ENCODE assay signal across 12 mouse cellular contexts in genomic region chr6:137487443-137487842, GRCm38 (mm10).
DNase-seq lines count a peak whose midpoint lies in the region; ATAC-seq and TF ChIP-seq lines count a peak whose summit lies in the region.
"Had no signal": no experiment of that assay in that cellular context is flagged by ENCODE, and none has a peak within 500 bp of the region (broad histone marks: within the 10 kb centered on the region; RNA-seq: fewer than 3 reads in every experiment).

No protein-coding gene starts in this region.

- no peaks in the 10 kb centered on the region; the same call in 1 of the 2 replicates for H3K27me3 ChIP-seq in heart, embryonic 12.5 days (replicated peaks)
- no peaks in the 10 kb centered on the region for H3K27me3 ChIP-seq in heart, postnatal 0 days (ENCODE audit: control insufficient read depth, insufficient read depth, low read length)
- no peaks in the 10 kb centered on the region for H3K27me3 ChIP-seq in lung, embryonic 15.5 days
- H3K27me3 ChIP-seq: liver, embryonic 13.5 days; neural tube, embryonic 13.5 days had no signal

- TF ChIP-seq EP300 in heart, postnatal 0 days (IDR thresholded peaks at IDR 0.05; ENCODE audit: low read depth), result peak; percentile 55; the same call in 1 of the 2 replicates

- no peak overlapping the region for H3K9ac ChIP-seq in heart, embryonic 12.5 days
- H3K9ac ChIP-seq in heart, postnatal 0 days (replicated peaks; ENCODE audit: low read depth, low read length), result no peak overlapping the region
- no peak overlapping the region for H3K9ac ChIP-seq in lung, embryonic 15.5 days
- H3K9ac ChIP-seq: liver, embryonic 13.5 days; neural tube, embryonic 13.5 days had no signal

- H3K4me2 ChIP-seq in heart, embryonic 12.5 days, result no peak overlapping the region
- H3K4me2 ChIP-seq in heart, postnatal 0 days (ENCODE audit: low read depth, low read length), result no peak overlapping the region
- H3K4me2 ChIP-seq in lung, embryonic 15.5 days, result no peak overlapping the region
- H3K4me2 ChIP-seq: liver, embryonic 13.5 days; neural tube, embryonic 13.5 days had no signal

- ATAC-seq in heart, embryonic 12.5 days (ENCODE audit: insufficient number of reproducible peaks, low FRiP score), result no peak
- peak; percentile 58; the same call in 1 of the 2 replicates for ATAC-seq in heart, postnatal 0 days (ENCODE audit: insufficient read depth, low read depth)
- peak; percentile 78; the same call in 1 of the 2 replicates for ATAC-seq in lung, embryonic 15.5 days (ENCODE audit: borderline replicate concordance, extremely low read depth, low FRiP score, low TSS enrichment)
- ATAC-seq: forebrain, embryonic 16.5 days had no signal

- DNase-seq in heart, adult 18-20 months, result peak; percentile 73 to 83
- peak; percentile 48 for DNase-seq in NIH3T3 (ENCODE audit: low read depth)
- DNase-seq in heart, postnatal 0 days (ENCODE audit: low spot score), result peak; percentile 57
- DNase-seq in right cerebral cortex, adult 2 months (ENCODE audit: low spot score in 2 of 2), result no peak
- no peak for DNase-seq in spleen, postnatal 4 days (ENCODE audit: low spot score in 2 of 2)
- no peak for DNase-seq in layer of hippocampus, postnatal 10 days (ENCODE audit: low spot score in 2 of 2)
- DNase-seq: cerebellum, adult 9-10 months; liver, embryonic 13.5 days had no signal

- H3K4me1 ChIP-seq in heart, embryonic 12.5 days (replicated peaks), result peaks cover 10% of the 10 kb centered on the region
- peaks cover 3% of the 10 kb centered on the region; the same call in 1 of the 2 replicates for H3K4me1 ChIP-seq in heart, postnatal 0 days (ENCODE audit: control insufficient read depth, insufficient read depth)
- H3K4me1 ChIP-seq in lung, embryonic 15.5 days, result no peaks in the 10 kb centered on the region
- H3K4me1 ChIP-seq: liver, embryonic 13.5 days; neural tube, embryonic 13.5 days had no signal

- no peak overlapping the region for H3K27ac ChIP-seq in heart, embryonic 12.5 days (ENCODE audit: poor library complexity, severe bottlenecking)
- no peak overlapping the region for H3K27ac ChIP-seq in heart, postnatal 0 days (ENCODE audit: low read depth)
- H3K27ac ChIP-seq in lung, embryonic 15.5 days, result no peak overlapping the region
- H3K27ac ChIP-seq: liver, embryonic 13.5 days; neural tube, embryonic 13.5 days had no signal

- WGBS in heart, embryonic 12.5 days, result 35% methylated on average over 6 of the region's 6 CpGs
- WGBS in heart, postnatal 0 days, result 37% methylated on average over 6 of the region's 6 CpGs
- 37% methylated on average over 6 of the region's 6 CpGs for WGBS in lung, embryonic 15.5 days

- H3K36me3 ChIP-seq in heart, embryonic 12.5 days, result 0 out of 2 replicates have a peak, but pooled peaks cover 7% of the 10 kb centered on the region
- no peaks in the 10 kb centered on the region; the same call in 1 of the 2 replicates for H3K36me3 ChIP-seq in heart, postnatal 0 days (replicated peaks; ENCODE audit: control insufficient read depth, insufficient read depth, low read length)
- no peaks in the 10 kb centered on the region for H3K36me3 ChIP-seq in lung, embryonic 15.5 days
- H3K36me3 ChIP-seq: liver, embryonic 13.5 days; neural tube, embryonic 13.5 days had no signal

- TF ChIP-seq CTCF in heart, postnatal 0 days (IDR thresholded peaks at IDR 0.05; ENCODE audit: low read depth), result no peak

- H3K9me3 ChIP-seq in heart, embryonic 12.5 days (replicated peaks), result no peaks in the 10 kb centered on the region
- H3K9me3 ChIP-seq in heart, postnatal 0 days (replicated peaks; ENCODE audit: control insufficient read depth, low read length), result no peaks in the 10 kb centered on the region
- H3K9me3 ChIP-seq in lung, embryonic 15.5 days, result no peaks in the 10 kb centered on the region
- H3K9me3 ChIP-seq: liver, embryonic 13.5 days; neural tube, embryonic 13.5 days had no signal

- no peak overlapping the region for H3K4me3 ChIP-seq in heart, embryonic 12.5 days
- no peak overlapping the region for H3K4me3 ChIP-seq in heart, postnatal 0 days (ENCODE audit: low read depth, low read length)
- no peak overlapping the region for H3K4me3 ChIP-seq in lung, embryonic 15.5 days
- H3K4me3 ChIP-seq: liver, embryonic 13.5 days; neural tube, embryonic 13.5 days had no signal

Comparison
In these comparisons a context has a peak if more than half of its experiments do, and no peak if none do; other contexts are left out.
1. DNase-seq: peak in heart, adult 18-20 months (2 of 2), NIH3T3 (single experiment) and heart, postnatal 0 days (single experiment); none in right cerebral cortex, adult 2 months (0 of 2), spleen, postnatal 4 days (0 of 2) and layer of hippocampus, postnatal 10 days (0 of 2).